Mouse (Mus musculus): Measurements from ENCODE around the gene Tbc1d10a. TPM values are rescaled to one million over a fixed set of nuclear protein-coding genes. Genes with fewer than 3 reads are reported as not detected.

The Tbc1d10a gene
- total and polyA plus RNA-seq, 2 experiments, result 22.9 to 23.4 TPM

GRCm38 (mm10) chr11:4246623-4247022 lies 60.0 kb downstream of the Tbc1d10a start:
- no peaks in the 10 kb centered on the region for H3K36me3 ChIP-seq (ENCODE audit: control insufficient read depth, insufficient read depth, low read length)
- WGBS, result 73% methylated on average over 4 of the region's 4 CpGs
- no peak overlapping the region for H3K4me3 ChIP-seq (ENCODE audit: insufficient read depth, low read depth, low read length)
- no peaks in the 10 kb centered on the region; the same call in 1 of the 2 replicates for H3K4me1 ChIP-seq (ENCODE audit: control insufficient read depth, insufficient read depth, low read length)
- TF ChIP-seq CTCF (IDR thresholded peaks at IDR 0.05; ENCODE audit: low read depth, low read length) (no peak), POLR2A (IDR thresholded peaks at IDR 0.05; ENCODE audit: extremely low read depth, insufficient read depth, low read length) (no peak)
- DNase-seq (ENCODE audit: extremely low read depth, low read depth, low spot score), result no peak
- H3K27me3 ChIP-seq (ENCODE audit: control insufficient read depth, insufficient read depth, low read length), result no peaks in the 10 kb centered on the region
- no peak overlapping the region for H3K9ac ChIP-seq (ENCODE audit: low read depth, low read length)
- no peak overlapping the region for H3K27ac ChIP-seq (replicated peaks; ENCODE audit: insufficient read depth, low read depth, low read length)
- no peaks in the 10 kb centered on the region for H3K79me2 ChIP-seq (ENCODE audit: control insufficient read depth, insufficient read depth, low read length)

GRCm38 (mm10) chr11:4247201-4247959 lies 60.8 kb downstream of the Tbc1d10a start:
- DNase-seq (ENCODE audit: extremely low read depth, low read depth, low spot score), result no peak
- H3K27me3 ChIP-seq (ENCODE audit: control insufficient read depth, insufficient read depth, low read length), result no peaks in the 10 kb centered on the region
- H3K79me2 ChIP-seq (ENCODE audit: control insufficient read depth, insufficient read depth, low read length), result no peaks in the 10 kb centered on the region
- no peak overlapping the region for H3K27ac ChIP-seq (replicated peaks; ENCODE audit: insufficient read depth, low read depth, low read length)
- no peak overlapping the region for H3K9ac ChIP-seq (ENCODE audit: low read depth, low read length)
- TF ChIP-seq CTCF (IDR thresholded peaks at IDR 0.05; ENCODE audit: low read depth, low read length) (no peak), POLR2A (IDR thresholded peaks at IDR 0.05; ENCODE audit: extremely low read depth, insufficient read depth, low read length) (no peak)
- 89% methylated on average over 14 of the region's 14 CpGs for WGBS
- no peak overlapping the region for H3K4me3 ChIP-seq (ENCODE audit: insufficient read depth, low read depth, low read length)
- no peaks in the 10 kb centered on the region; the same call in 1 of the 2 replicates for H3K4me1 ChIP-seq (ENCODE audit: control insufficient read depth, insufficient read depth, low read length)
- H3K36me3 ChIP-seq (ENCODE audit: control insufficient read depth, insufficient read depth, low read length), result no peaks in the 10 kb centered on the region

- no peak overlapping the region for H3K4me3 ChIP-seq (ENCODE audit: insufficient read depth, low read depth, low read length)
- no peaks in the 10 kb centered on the region; the same call in 1 of the 2 replicates for H3K4me1 ChIP-seq (ENCODE audit: control insufficient read depth, insufficient read depth, low read length)
- WGBS, result 87% methylated on average over 3 of the region's 3 CpGs
- H3K9ac ChIP-seq (ENCODE audit: low read depth, low read length), result no peak overlapping the region
- H3K36me3 ChIP-seq (ENCODE audit: control insufficient read depth, insufficient read depth, low read length), result no peaks in the 10 kb centered on the region
- H3K79me2 ChIP-seq (ENCODE audit: control insufficient read depth, insufficient read depth, low read length), result no peaks in the 10 kb centered on the region
- DNase-seq (ENCODE audit: extremely low read depth, low read depth, low spot score), result no peak
- H3K27me3 ChIP-seq (ENCODE audit: control insufficient read depth, insufficient read depth, low read length), result no peaks in the 10 kb centered on the region
- TF ChIP-seq POLR2A (IDR thresholded peaks at IDR 0.05; ENCODE audit: extremely low read depth, insufficient read depth, low read length) (no peak), CTCF (IDR thresholded peaks at IDR 0.05; ENCODE audit: low read depth, low read length) (no peak)
- no peak overlapping the region for H3K27ac ChIP-seq (replicated peaks; ENCODE audit: insufficient read depth, low read depth, low read length)
These were observed 62.6 kb downstream of the Tbc1d10a start for GRCm38 (mm10) chr11:4249151-4249550.

GRCm38 (mm10) chr11:4250290-4250689 lies 63.7 kb downstream of the Tbc1d10a start:
- Histone ChIP-seq H3K27me3 (ENCODE audit: control insufficient read depth, insufficient read depth, low read length) (no peaks in the 10 kb centered on the region), H3K36me3 (ENCODE audit: control insufficient read depth, insufficient read depth, low read length) (no peaks in the 10 kb centered on the region), H3K4me1 (ENCODE audit: control insufficient read depth, insufficient read depth, low read length) (no peaks in the 10 kb centered on the region; the same call in 1 of the 2 replicates), H3K27ac (replicated peaks; ENCODE audit: insufficient read depth, low read depth, low read length) (no peak overlapping the region), H3K4me3 (ENCODE audit: insufficient read depth, low read depth, low read length) (no peak overlapping the region), H3K9ac (ENCODE audit: low read depth, low read length) (no peak overlapping the region), H3K79me2 (ENCODE audit: control insufficient read depth, insufficient read depth, low read length) (no peaks in the 10 kb centered on the region)
- TF ChIP-seq CTCF (IDR thresholded peaks at IDR 0.05; ENCODE audit: low read depth, low read length), result no peak
- no peak for TF ChIP-seq POLR2A (IDR thresholded peaks at IDR 0.05; ENCODE audit: extremely low read depth, insufficient read depth, low read length)
- 45% methylated on average over 7 of the region's 7 CpGs for whole genome bisulfite sequencing
- DNase-seq (ENCODE audit: extremely low read depth, low read depth, low spot score), result peak; percentile 42

- no peaks in the 10 kb centered on the region for H3K36me3 ChIP-seq (ENCODE audit: control insufficient read depth, insufficient read depth, low read length)
- H3K27me3 ChIP-seq (ENCODE audit: control insufficient read depth, insufficient read depth, low read length), result no peaks in the 10 kb centered on the region
- H3K4me1 ChIP-seq (ENCODE audit: control insufficient read depth, insufficient read depth, low read length), result no peaks in the 10 kb centered on the region; the same call in 1 of the 2 replicates
- no peaks in the 10 kb centered on the region for H3K79me2 ChIP-seq (ENCODE audit: control insufficient read depth, insufficient read depth, low read length)
- 71% methylated on average over 3 of the region's 3 CpGs for WGBS
- H3K4me3 ChIP-seq (ENCODE audit: insufficient read depth, low read depth, low read length), result no peak overlapping the region
- TF ChIP-seq POLR2A (IDR thresholded peaks at IDR 0.05; ENCODE audit: extremely low read depth, insufficient read depth, low read length), result no peak
- no peak for TF ChIP-seq CTCF (IDR thresholded peaks at IDR 0.05; ENCODE audit: low read depth, low read length)
- DNase-seq (ENCODE audit: extremely low read depth, low read depth, low spot score), result no peak
- H3K27ac ChIP-seq (replicated peaks; ENCODE audit: insufficient read depth, low read depth, low read length), result no peak overlapping the region
- no peak overlapping the region for H3K9ac ChIP-seq (ENCODE audit: low read depth, low read length)
These were observed 64.8 kb downstream of the Tbc1d10a start for GRCm38 (mm10) chr11:4251376-4251775.

GRCm38 (mm10) chr11:4252886-4253285 lies 66.3 kb downstream of the Tbc1d10a start:
- TF ChIP-seq CTCF (IDR thresholded peaks at IDR 0.05; ENCODE audit: low read depth, low read length), result no peak
- no peak for TF ChIP-seq POLR2A (IDR thresholded peaks at IDR 0.05; ENCODE audit: extremely low read depth, insufficient read depth, low read length)
- H3K36me3 ChIP-seq (ENCODE audit: control insufficient read depth, insufficient read depth, low read length), result no peaks in the 10 kb centered on the region
- no peak overlapping the region for H3K9ac ChIP-seq (ENCODE audit: low read depth, low read length)
- WGBS, result 89% methylated on average over 2 of the region's 2 CpGs
- no peaks in the 10 kb centered on the region for H3K79me2 ChIP-seq (ENCODE audit: control insufficient read depth, insufficient read depth, low read length)
- H3K27ac ChIP-seq (replicated peaks; ENCODE audit: insufficient read depth, low read depth, low read length), result no peak overlapping the region
- no peak overlapping the region for H3K4me3 ChIP-seq (ENCODE audit: insufficient read depth, low read depth, low read length)
- DNase-seq (ENCODE audit: extremely low read depth, low read depth, low spot score), result no peak
- H3K4me1 ChIP-seq (ENCODE audit: control insufficient read depth, insufficient read depth, low read length), result peaks cover 5% of the 10 kb centered on the region
- H3K27me3 ChIP-seq (ENCODE audit: control insufficient read depth, insufficient read depth, low read length), result no peaks in the 10 kb centered on the region

All from liver, adult 2 months (tissue).